Mouse (Mus musculus) v-Abl transformed pro-B cells (cell line): ENCODE data around the gene Defb25.

Experiments used
- in situ Hi-C, 2 experiments: fragments of 400-800 bp; cut with MboI; formaldehyde crosslinking; loops; one replicate each; pipeline ENCODE4 v1.15.1; 2025; ENCODE audit not compliant: unreplicated experiment in 2 of 2

The Defb25 gene

DNA sequence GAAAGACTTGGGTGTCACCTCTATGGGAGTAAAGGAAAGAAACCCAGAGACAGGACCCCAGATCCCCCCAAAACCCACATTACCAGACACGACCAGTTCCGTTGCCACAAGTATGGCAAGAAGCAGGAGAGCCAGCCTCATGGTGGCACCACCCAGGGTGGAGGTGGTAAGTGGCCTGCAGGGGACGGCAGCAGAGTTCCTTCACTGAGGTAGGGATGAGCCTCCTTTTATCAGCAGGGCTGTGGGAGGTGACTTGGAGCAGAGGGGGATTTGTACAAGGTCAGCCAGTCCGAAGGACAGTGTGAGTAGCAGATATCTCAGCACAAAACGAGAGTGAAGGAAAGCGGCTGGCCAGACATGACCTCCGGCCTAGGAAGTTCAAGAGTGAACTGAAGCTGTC, 42.7 kb downstream of the Defb25 start, which contains the start of gene Defb19:
Gene Defb19, minus strand, starts transcription at position 206 of the 400 bp plus-strand sequence.
- in situ Hi-C loops: no loop called here

DNA sequence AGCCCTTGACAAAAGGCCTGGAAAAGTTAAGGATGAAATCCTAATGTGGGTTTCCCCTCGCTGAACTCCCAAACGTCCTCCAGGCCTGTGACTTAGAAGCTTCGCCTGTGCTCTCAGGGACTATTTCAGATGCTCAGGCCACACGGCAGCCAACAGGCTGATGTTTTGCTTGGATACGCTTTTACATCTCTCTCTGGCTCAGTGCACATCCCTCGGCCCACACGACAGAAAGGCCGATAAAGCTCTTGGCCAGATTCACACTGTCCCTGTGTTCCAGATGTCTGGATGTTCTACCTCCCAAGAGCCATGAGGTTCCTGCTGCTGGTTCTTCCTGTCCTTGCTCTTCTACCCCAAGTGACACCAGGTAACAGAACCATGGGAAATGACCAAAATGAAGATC, 49.4 kb downstream of the Defb25 start:
- in situ Hi-C loops: no loop called here
